In genomic region chr13:55182173-55182894, GRCm38 (mm10) we compare ENCODE assay signal across 8 mouse cellular contexts. TPM values are rescaled to one million over a fixed set of nuclear protein-coding genes. Genes with fewer than 3 reads are reported as not detected.
DNase-seq lines count a peak whose midpoint lies in the region; ATAC-seq and TF ChIP-seq lines count a peak whose summit lies in the region.

No protein-coding gene starts in this region.

- peak overlapping the region; percentile 4 for H3K4me3 ChIP-seq in hindbrain, postnatal 0 days (ENCODE audit: low read length)

- peak overlapping the region; percentile 42 for H3K9ac ChIP-seq in hindbrain, postnatal 0 days (replicated peaks; ENCODE audit: low read length)

- peak overlapping the region; percentile 53 for H3K4me2 ChIP-seq in hindbrain, postnatal 0 days (ENCODE audit: low read depth, low read length)

- no peaks in the 10 kb centered on the region for H3K4me1 ChIP-seq in hindbrain, postnatal 0 days (ENCODE audit: insufficient read depth, low read length)

- H3K27me3 ChIP-seq in hindbrain, postnatal 0 days (ENCODE audit: insufficient read depth, low read length) = no peaks in the 10 kb centered on the region

- DNase-seq in adrenal gland, adult 8-10 months = peak; percentile 79
- peak; percentile 85 for DNase-seq in embryo, embryonic 10.5 days (ENCODE audit: low spot score)
- DNase-seq in gastrocnemius, postnatal 10 days = peak; percentile 56
- peak; percentile 83 for DNase-seq in hindbrain, postnatal 0 days (ENCODE audit: low spot score)
- DNase-seq in left cerebral cortex, adult 18-20 months (ENCODE audit: low spot score in 2 of 2) = peak; percentile 54 to 68
- peak; percentile 88 for DNase-seq in lung, postnatal 25 days (ENCODE audit: low spot score)
- DNase-seq in retina, embryonic 14.5 days (ENCODE audit: low spot score) = peak; percentile 67
- peak; percentile 73 for DNase-seq in urinary bladder, postnatal 14 days (ENCODE audit: low spot score)

- peak; percentile 63 for TF ChIP-seq CTCF in hindbrain, postnatal 0 days (IDR thresholded peaks at IDR 0.05; ENCODE audit: low read depth)

- H3K9me3 ChIP-seq in hindbrain, postnatal 0 days (ENCODE audit: low read length) = no peaks in the 10 kb centered on the region

- H3K36me3 ChIP-seq in hindbrain, postnatal 0 days (ENCODE audit: insufficient read depth, low read length) = no peaks in the 10 kb centered on the region

- H3K27ac ChIP-seq in hindbrain, postnatal 0 days = peak overlapping the region; percentile 88

- ATAC-seq in hindbrain, postnatal 0 days = peak; percentile 94

- WGBS in hindbrain, postnatal 0 days = 2% methylated on average over 23 of the region's 23 CpGs

RNA-seq across cellular contexts. Expression of gene Nsd1, which starts 27.2 kb away (rescaled TPM):
- total RNA-seq in adrenal gland, adult 8-10 months (2022) = 100 to 1,000 TPM in 2 of 4 experiments, 10 to 100 TPM in 2; 84.9 to 139 (median 113) TPM
- total RNA-seq in gastrocnemius, postnatal 10 days (2021) = 10 to 100 TPM; 75.4 to 89.6 TPM
- total RNA-seq in hindbrain, postnatal 0 days (2014; rRNA removed) = 59.3 and 78.2 TPM in 2 replicates
- 64.0 and 67.7 TPM in 2 replicates for polyA plus RNA-seq in hindbrain, postnatal 0 days (2015; fragmentation: Nextera tagmentation; extraction: Ambion mirVana)
- total RNA-seq in left cerebral cortex, adult 18-20 months (2021) = 100 to 1,000 TPM; 109 to 115 TPM

RNA-seq across cellular contexts. Expression of gene Fgfr4, which starts 29.9 kb away (rescaled TPM):
- 10 to 100 TPM; 19.0 to 63.2 (median 35.3) TPM for total RNA-seq in adrenal gland, adult 8-10 months (2022)
- total RNA-seq in gastrocnemius, postnatal 10 days (2021) = 10 to 100 TPM; 16.3 to 24.5 TPM
- 0.84 and 2.5 TPM in 2 replicates for total RNA-seq in hindbrain, postnatal 0 days (2014; rRNA removed)
- 1.0 and 1.5 TPM in 2 replicates for polyA plus RNA-seq in hindbrain, postnatal 0 days (2015; fragmentation: Nextera tagmentation; extraction: Ambion mirVana)
- under 1 TPM; 0.21 to 0.40 TPM for total RNA-seq in left cerebral cortex, adult 18-20 months (2021)

RNA-seq across cellular contexts. Expression of gene Gm17617, which starts 49.0 kb away (rescaled TPM):
- not detected for total RNA-seq in adrenal gland, adult 8-10 months (2022)
- total RNA-seq in gastrocnemius, postnatal 10 days (2021) = not detected
- not detected in 2 replicates for total RNA-seq in hindbrain, postnatal 0 days (2014; rRNA removed)
- not detected in 2 replicates for polyA plus RNA-seq in hindbrain, postnatal 0 days (2015; fragmentation: Nextera tagmentation; extraction: Ambion mirVana)
- total RNA-seq in left cerebral cortex, adult 18-20 months (2021) = not detected

Comparison
In these comparisons a context has a peak if more than half of its experiments do, and no peak if none do; other contexts are left out.
1. Peak in every context shown above with its lines: DNase-seq, ATAC-seq, H3K4me3 ChIP-seq and H3K27ac ChIP-seq.